Mouse (Mus musculus): ENCODE results near the gene Cdh5. TPM values are rescaled to one million over a fixed set of nuclear protein-coding genes. Genes with fewer than 3 reads are reported as not detected.

The Cdh5 gene
- total RNA-seq (2014; rRNA removed) (14.9 and 16.6 TPM in 2 replicates), polyA plus RNA-seq (2012; rRNA removed) (14.9 and 21.5 TPM in 2 replicates)

GRCm38 (mm10) chr8:104101415-104101814 lies at the start of gene Cdh5:
Gene Cdh5, plus strand, starts transcription at chr8:104101625.
- H3K36me3 ChIP-seq (ENCODE audit: control insufficient read depth, insufficient read depth, low read length), result no peaks in the 10 kb centered on the region
- H3K27me3 ChIP-seq (ENCODE audit: control insufficient read depth, insufficient read depth, low read length), result no peaks in the 10 kb centered on the region
- WGBS, result 67% methylated on average over 8 of the region's 8 CpGs
- peak within 1 kb of the TSS; percentile 69 for H3K9ac ChIP-seq (ENCODE audit: low read depth, low read length)
- H3K79me2 ChIP-seq (ENCODE audit: control insufficient read depth, insufficient read depth, low read length), result no peaks in the 10 kb centered on the region; the same call in 1 of the 2 replicates
- peak within 1 kb of the TSS; percentile 87 for H3K27ac ChIP-seq (replicated peaks; ENCODE audit: insufficient read depth, low read depth, low read length)
- no peaks in the 10 kb centered on the region for H3K4me1 ChIP-seq (ENCODE audit: control insufficient read depth, insufficient read depth, low read length)
- DNase-seq (ENCODE audit: extremely low read depth, low read depth, low spot score), result no peak
- peak within 1 kb of the TSS; percentile 57 for H3K4me3 ChIP-seq (ENCODE audit: insufficient read depth, low read depth, low read length)
- TF ChIP-seq CTCF (IDR thresholded peaks at IDR 0.05; ENCODE audit: low read depth, low read length) (no peak), POLR2A (IDR thresholded peaks at IDR 0.05; ENCODE audit: extremely low read depth, insufficient read depth, low read length) (no peak)

GRCm38 (mm10) chr8:104059922-104060321 lies 41.5 kb upstream of the Cdh5 start:
- Histone ChIP-seq H3K9ac (ENCODE audit: low read depth, low read length) (no peak overlapping the region), H3K79me2 (ENCODE audit: control insufficient read depth, insufficient read depth, low read length) (no peaks in the 10 kb centered on the region), H3K4me1 (ENCODE audit: control insufficient read depth, insufficient read depth, low read length) (no peaks in the 10 kb centered on the region), H3K4me3 (ENCODE audit: insufficient read depth, low read depth, low read length) (no peak overlapping the region), H3K27ac (replicated peaks; ENCODE audit: insufficient read depth, low read depth, low read length) (no peak overlapping the region), H3K27me3 (ENCODE audit: control insufficient read depth, insufficient read depth, low read length) (no peaks in the 10 kb centered on the region), H3K36me3 (ENCODE audit: control insufficient read depth, insufficient read depth, low read length) (no peaks in the 10 kb centered on the region)
- no peak for DNase-seq (ENCODE audit: extremely low read depth, low read depth, low spot score)
- TF ChIP-seq CTCF (IDR thresholded peaks at IDR 0.05; ENCODE audit: low read depth, low read length) (no peak), POLR2A (IDR thresholded peaks at IDR 0.05; ENCODE audit: extremely low read depth, insufficient read depth, low read length) (no peak)
- WGBS, result 68% methylated on average over 5 of the region's 5 CpGs

- Histone ChIP-seq H3K27ac (replicated peaks; ENCODE audit: insufficient read depth, low read depth, low read length) (no peak overlapping the region), H3K9ac (ENCODE audit: low read depth, low read length) (no peak overlapping the region), H3K4me3 (ENCODE audit: insufficient read depth, low read depth, low read length) (no peak overlapping the region), H3K79me2 (ENCODE audit: control insufficient read depth, insufficient read depth, low read length) (no peaks in the 10 kb centered on the region), H3K4me1 (ENCODE audit: control insufficient read depth, insufficient read depth, low read length) (no peaks in the 10 kb centered on the region), H3K36me3 (ENCODE audit: control insufficient read depth, insufficient read depth, low read length) (no peaks in the 10 kb centered on the region), H3K27me3 (ENCODE audit: control insufficient read depth, insufficient read depth, low read length) (no peaks in the 10 kb centered on the region)
- WGBS, result 77% methylated on average over 7 of the region's 7 CpGs
- no peak for DNase-seq (ENCODE audit: extremely low read depth, low read depth, low spot score)
- TF ChIP-seq POLR2A (IDR thresholded peaks at IDR 0.05; ENCODE audit: extremely low read depth, insufficient read depth, low read length) (no peak), CTCF (IDR thresholded peaks at IDR 0.05; ENCODE audit: low read depth, low read length) (no peak)
Measured at GRCm38 (mm10) chr8:104060446-104060845, 41.0 kb upstream of the Cdh5 start.

- Histone ChIP-seq H3K4me1 (ENCODE audit: control insufficient read depth, insufficient read depth, low read length) (no peaks in the 10 kb centered on the region), H3K27ac (replicated peaks; ENCODE audit: insufficient read depth, low read depth, low read length) (no peak overlapping the region), H3K36me3 (ENCODE audit: control insufficient read depth, insufficient read depth, low read length) (no peaks in the 10 kb centered on the region), H3K4me3 (ENCODE audit: insufficient read depth, low read depth, low read length) (no peak overlapping the region), H3K79me2 (ENCODE audit: control insufficient read depth, insufficient read depth, low read length) (no peaks in the 10 kb centered on the region), H3K9ac (ENCODE audit: low read depth, low read length) (no peak overlapping the region), H3K27me3 (ENCODE audit: control insufficient read depth, insufficient read depth, low read length) (no peaks in the 10 kb centered on the region)
- no peak for DNase-seq (ENCODE audit: extremely low read depth, low read depth, low spot score)
- 69% methylated on average over 6 of the region's 6 CpGs for WGBS
- TF ChIP-seq CTCF (IDR thresholded peaks at IDR 0.05; ENCODE audit: low read depth, low read length) (no peak), POLR2A (IDR thresholded peaks at IDR 0.05; ENCODE audit: extremely low read depth, insufficient read depth, low read length) (no peak)
Measured at GRCm38 (mm10) chr8:104061048-104061988, 40.1 kb upstream of the Cdh5 start.

GRCm38 (mm10) chr8:104061989-104062820 lies 39.2 kb upstream of the Cdh5 start:
- TF ChIP-seq POLR2A (IDR thresholded peaks at IDR 0.05; ENCODE audit: extremely low read depth, insufficient read depth, low read length), result no peak
- TF ChIP-seq CTCF (IDR thresholded peaks at IDR 0.05; ENCODE audit: low read depth, low read length), result no peak
- no peak overlapping the region for H3K27ac ChIP-seq (replicated peaks; ENCODE audit: insufficient read depth, low read depth, low read length)
- H3K4me1 ChIP-seq (ENCODE audit: control insufficient read depth, insufficient read depth, low read length), result no peaks in the 10 kb centered on the region
- no peaks in the 10 kb centered on the region for H3K79me2 ChIP-seq (ENCODE audit: control insufficient read depth, insufficient read depth, low read length)
- H3K36me3 ChIP-seq (ENCODE audit: control insufficient read depth, insufficient read depth, low read length), result no peaks in the 10 kb centered on the region
- no peak overlapping the region for H3K9ac ChIP-seq (ENCODE audit: low read depth, low read length)
- no peak overlapping the region for H3K4me3 ChIP-seq (ENCODE audit: insufficient read depth, low read depth, low read length)
- H3K27me3 ChIP-seq (ENCODE audit: control insufficient read depth, insufficient read depth, low read length), result no peaks in the 10 kb centered on the region
- DNase-seq (ENCODE audit: extremely low read depth, low read depth, low spot score), result no peak
- WGBS, result 77% methylated on average over 15 of the region's 15 CpGs
